Mouse (Mus musculus) hindbrain, embryonic 11.5 days (tissue): ENCODE measurements at regions not wholly inside any gene's neighbourhood (a gene's known extent, or its start where the extent isn't known, plus 50 kb on each side); places are given as distances from the start of the nearest gene placed in this dataset.

ENCODE experiments used
- ATAC-seq: fragments of 200-750 bp; cut with Nextera tagmentation; 2 replicates; pipeline ENCODE4 v1.8.0; 2017; ENCODE audit warnings: mild to moderate bottlenecking, moderate TSS enrichment, moderate library complexity; ENCODE audit not compliant: low FRiP score
- DNase-seq: peaks from one replicate; pipeline ENCODE4 v3.0.0-alpha.2; 2015; ENCODE audit warnings: low spot score
- H3K27ac ChIP-seq: fragments of 300-500 bp; sonication (generic); 2 replicates; pipeline ENCODE4 v1.5.1; 2014; ENCODE audit warnings: mild to moderate bottlenecking, low read depth, low read length
- H3K27me3 ChIP-seq: fragments of 300-500 bp; sonication (generic); 2 replicates; pipeline ENCODE4 v1.6.1; 2014; ENCODE audit warnings: mild to moderate bottlenecking, low read length, moderate library complexity, mixed read lengths; ENCODE audit not compliant: control insufficient read depth, insufficient read depth
- H3K36me3 ChIP-seq: fragments of 300-500 bp; sonication (generic); 2 replicates; pipeline ENCODE4 v1.6.1; 2014; ENCODE audit warnings: mild to moderate bottlenecking, low read length, moderate library complexity, mixed read lengths; ENCODE audit not compliant: control insufficient read depth, insufficient read depth
- H3K4me1 ChIP-seq: fragments of 300-500 bp; sonication (generic); replicated peaks from 2 replicates; pipeline ENCODE4 v1.6.1; 2014; ENCODE audit warnings: low read length, mixed read lengths; ENCODE audit not compliant: control insufficient read depth, insufficient read depth
- H3K4me2 ChIP-seq: fragments of 300-500 bp; sonication (generic); replicated peaks from 2 replicates; pipeline ENCODE4 v1.6.1; 2014; ENCODE audit warnings: mild to moderate bottlenecking, low read depth, low read length
- H3K4me3 ChIP-seq: fragments of 300-500 bp; sonication (generic); 2 replicates; pipeline ENCODE4 v1.5.1; 2014; ENCODE audit warnings: low read depth, low read length
- H3K9ac ChIP-seq: fragments of 300-500 bp; sonication (generic); 2 replicates; pipeline ENCODE4 v1.6.1; 2014; ENCODE audit warnings: low read depth, low read length
- H3K9me3 ChIP-seq: fragments of 300-500 bp; sonication (generic); 2 replicates; pipeline ENCODE4 v1.6.1; 2016; ENCODE audit warnings: low read length; ENCODE audit not compliant: control insufficient read depth
- WGBS: fragments of 180-500 bp; shearing (Covaris S2); extraction: QIAGEN DNeasy Blood & Tissue Kit; methylation state at CpG from one replicate; pipeline ENCODE4 v1.1.7; 2014; 5-methylcytosine and 5-hydroxymethylcytosine counted together

- Histone ChIP-seq H3K9me3 (no peaks in the 10 kb centered on the region), H3K4me3 (no peak overlapping the region), H3K27ac (no peak overlapping the region), H3K36me3 (no peaks in the 10 kb centered on the region), H3K4me1 (no peaks in the 10 kb centered on the region), H3K4me2 (no peak overlapping the region), H3K9ac (no peak overlapping the region), H3K27me3 (no peaks in the 10 kb centered on the region)
- 78% methylated on average over 3 of the region's 3 CpGs for WGBS
- no peak for DNase-seq
- no peak for ATAC-seq
Measured at GRCm38 (mm10) chr5:29870537-29870936, 134.8 kb upstream of the Gm5129 start.

- no peaks in the 10 kb centered on the region for H3K9me3 ChIP-seq
- H3K4me2 ChIP-seq = no peak overlapping the region
- 66% methylated on average over 1 of the region's 1 CpGs for WGBS
- H3K36me3 ChIP-seq = no peaks in the 10 kb centered on the region
- H3K27me3 ChIP-seq = no peaks in the 10 kb centered on the region
- H3K4me1 ChIP-seq = no peaks in the 10 kb centered on the region
- H3K9ac ChIP-seq = no peak overlapping the region
- DNase-seq (no peak), ATAC-seq (no peak)
- no peak overlapping the region for H3K4me3 ChIP-seq
- H3K27ac ChIP-seq = no peak overlapping the region
Measured at GRCm38 (mm10) chr5:29875451-29875850, 137.5 kb upstream of the Il6 start.

- no peaks in the 10 kb centered on the region for H3K36me3 ChIP-seq
- no peak for ATAC-seq
Measured at GRCm38 (mm10) chr5:29887267-29887841, 125.6 kb upstream of the Il6 start.

GRCm38 (mm10) chr5:29892344-29892743 is 120.6 kb upstream of the Il6 start:
- 82% methylated on average over 2 of the region's 2 CpGs for WGBS
- Histone ChIP-seq H3K4me2 (no peak overlapping the region), H3K36me3 (no peaks in the 10 kb centered on the region), H3K4me3 (no peak overlapping the region), H3K27me3 (no peaks in the 10 kb centered on the region), H3K27ac (no peak overlapping the region), H3K9ac (no peak overlapping the region), H3K9me3 (no peaks in the 10 kb centered on the region), H3K4me1 (no peaks in the 10 kb centered on the region; the same call in 1 of the 2 replicates)
- DNase-seq = no peak
- no peak for ATAC-seq

More at GRCm38 (mm10) chr5:29887267-29887841, 125.6 kb upstream of the Il6 start:
- no peaks in the 10 kb centered on the region for H3K9me3 ChIP-seq
- no peak overlapping the region for H3K9ac ChIP-seq
- H3K4me1 ChIP-seq = no peaks in the 10 kb centered on the region
- H3K4me2 ChIP-seq = no peak overlapping the region
- no peak overlapping the region for H3K27ac ChIP-seq
- no peaks in the 10 kb centered on the region for H3K27me3 ChIP-seq
- no peak overlapping the region for H3K4me3 ChIP-seq
- no peak for DNase-seq
- 79% methylated on average over 4 of the region's 4 CpGs for WGBS

- ATAC-seq (no peak), DNase-seq (no peak)
- no peaks in the 10 kb centered on the region for H3K36me3 ChIP-seq
- H3K9me3 ChIP-seq = no peaks in the 10 kb centered on the region
- H3K4me3 ChIP-seq = no peak overlapping the region
- no peak overlapping the region for H3K9ac ChIP-seq
- no peak overlapping the region for H3K4me2 ChIP-seq
- H3K27ac ChIP-seq = no peak overlapping the region
- H3K4me1 ChIP-seq = no peaks in the 10 kb centered on the region; the same call in 1 of the 2 replicates
- no peaks in the 10 kb centered on the region for H3K27me3 ChIP-seq
- 76% methylated on average over 2 of the region's 2 CpGs for WGBS
Measured at GRCm38 (mm10) chr5:29892861-29893260, 120.1 kb upstream of the Il6 start.

- H3K9ac ChIP-seq = no peak overlapping the region
- DNase-seq = no peak
- H3K4me3 ChIP-seq = no peak overlapping the region
- no peaks in the 10 kb centered on the region for H3K36me3 ChIP-seq
- ATAC-seq = no peak
- WGBS = 59% methylated on average over 5 of the region's 5 CpGs
- H3K27ac ChIP-seq = no peak overlapping the region
- H3K4me1 ChIP-seq = no peaks in the 10 kb centered on the region; the same call in 1 of the 2 replicates
- H3K27me3 ChIP-seq = no peaks in the 10 kb centered on the region
- H3K4me2 ChIP-seq = no peak overlapping the region
- H3K9me3 ChIP-seq = no peaks in the 10 kb centered on the region
Measured at GRCm38 (mm10) chr5:29893829-29894228, 119.1 kb upstream of the Il6 start.

GRCm38 (mm10) chr5:29894606-29895595 is 118.0 kb upstream of the Il6 start:
- no peak for ATAC-seq
- DNase-seq = peak; percentile 12
- Histone ChIP-seq H3K27ac (no peak overlapping the region), H3K4me2 (no peak overlapping the region), H3K36me3 (no peaks in the 10 kb centered on the region), H3K9ac (no peak overlapping the region), H3K9me3 (no peaks in the 10 kb centered on the region), H3K4me3 (no peak overlapping the region), H3K27me3 (no peaks in the 10 kb centered on the region), H3K4me1 (no peaks in the 10 kb centered on the region; the same call in 1 of the 2 replicates)
- WGBS = 40% methylated on average over 9 of the region's 9 CpGs

- no peak for ATAC-seq
Measured at GRCm38 (mm10) chr5:29897617-29898016, 115.3 kb upstream of the Il6 start.

More at GRCm38 (mm10) chr5:29897617-29898016, 115.3 kb upstream of the Il6 start:
- H3K27me3 ChIP-seq = no peaks in the 10 kb centered on the region
- no peaks in the 10 kb centered on the region for H3K9me3 ChIP-seq
- H3K4me1 ChIP-seq = no peaks in the 10 kb centered on the region; the same call in 1 of the 2 replicates
- no peak for DNase-seq
- no peaks in the 10 kb centered on the region for H3K36me3 ChIP-seq
- H3K27ac ChIP-seq = no peak overlapping the region
- no peak overlapping the region for H3K9ac ChIP-seq
- no peak overlapping the region for H3K4me3 ChIP-seq
- no peak overlapping the region for H3K4me2 ChIP-seq
